Mouse (Mus musculus) neural tube, embryonic 11.5 days (tissue): ENCODE results near the gene Grid1. TPM values are rescaled to one million over a fixed set of nuclear protein-coding genes. Genes with fewer than 3 reads are reported as not detected.

Experiments
- ATAC-seq: fragments of 200-750 bp; cut with Nextera tagmentation; 2 replicates; pipeline ENCODE4 v1.8.0; 2017; ENCODE audit warnings: moderate number of reproducible peaks, mild to moderate bottlenecking, moderate TSS enrichment, moderate library complexity; ENCODE audit not compliant: insufficient read depth, low FRiP score, low TSS enrichment
- DNase-seq: peaks from one replicate; pipeline ENCODE4 v3.0.0-alpha.2; 2015; ENCODE audit warnings: low spot score
- H3K27ac ChIP-seq: fragments of 300-500 bp; sonication (generic); 2 replicates; pipeline ENCODE4 v1.5.1; 2014; ENCODE audit warnings: low read depth, mild to moderate bottlenecking, low read length
- H3K27me3 ChIP-seq: fragments of 300-500 bp; sonication (generic); 2 replicates; pipeline ENCODE4 v1.6.1; 2014; ENCODE audit warnings: mild to moderate bottlenecking, low read length, mixed read lengths; ENCODE audit not compliant: control insufficient read depth, insufficient read depth
- H3K36me3 ChIP-seq: fragments of 300-500 bp; sonication (generic); 2 replicates; pipeline ENCODE4 v1.6.1; 2014; ENCODE audit warnings: mild to moderate bottlenecking, low read length, moderate library complexity, mixed read lengths; ENCODE audit not compliant: control insufficient read depth, insufficient read depth
- H3K4me1 ChIP-seq: fragments of 300-500 bp; sonication (generic); 2 replicates; pipeline ENCODE4 v1.6.1; 2014; ENCODE audit warnings: low read length, mixed read lengths; ENCODE audit not compliant: control insufficient read depth, insufficient read depth
- H3K4me2 ChIP-seq: fragments of 300-500 bp; sonication (generic); 2 replicates; pipeline ENCODE4 v1.6.1; 2014; ENCODE audit warnings: low read depth, mild to moderate bottlenecking, moderate library complexity
- H3K4me3 ChIP-seq: fragments of 300-500 bp; sonication (generic); 2 replicates; pipeline ENCODE4 v1.5.1; 2014; ENCODE audit warnings: low read depth, low read length
- H3K9ac ChIP-seq: fragments of 300-500 bp; sonication (generic); 2 replicates; pipeline ENCODE4 v1.6.1; 2014; ENCODE audit warnings: mild to moderate bottlenecking, low read length
- H3K9me3 ChIP-seq: fragments of 300-500 bp; sonication (generic); 2 replicates; pipeline ENCODE4 v1.6.1; 2016; ENCODE audit warnings: low read length; ENCODE audit not compliant: control insufficient read depth
- WGBS: fragments of 180-500 bp; shearing (Covaris S2); extraction: QIAGEN DNeasy Blood & Tissue Kit; methylation state at CpG from one replicate; pipeline ENCODE4 v1.1.7; 2014; 5-methylcytosine and 5-hydroxymethylcytosine counted together
- polyA plus RNA-seq: library from polyadenylated mRNA; unstranded; fragments of >200 nt; fragmentation: Nextera tagmentation; extraction: Ambion mirVana; gene quantifications from 2 replicates; pipeline ENCODE4 v1.2.1, GENCODE M21; 2014

The Grid1 gene
- polyA plus RNA-seq, 1 experiment from 2014 or later = 1.7 TPM

- WGBS = 74% methylated on average over 3 of the region's 3 CpGs
- Histone ChIP-seq H3K9me3 (no peaks in the 10 kb centered on the region), H3K9ac (no peak overlapping the region), H3K4me2 (no peak overlapping the region), H3K27ac (no peak overlapping the region), H3K27me3 (no peaks in the 10 kb centered on the region), H3K36me3 (no peaks in the 10 kb centered on the region), H3K4me3 (no peak overlapping the region), H3K4me1 (no peaks in the 10 kb centered on the region)
- DNase-seq = no peak
- no peak for ATAC-seq
Observed at GRCm38 (mm10) chr14:35153701-35154277, 333.9 kb downstream of the Grid1 start.

DNA sequence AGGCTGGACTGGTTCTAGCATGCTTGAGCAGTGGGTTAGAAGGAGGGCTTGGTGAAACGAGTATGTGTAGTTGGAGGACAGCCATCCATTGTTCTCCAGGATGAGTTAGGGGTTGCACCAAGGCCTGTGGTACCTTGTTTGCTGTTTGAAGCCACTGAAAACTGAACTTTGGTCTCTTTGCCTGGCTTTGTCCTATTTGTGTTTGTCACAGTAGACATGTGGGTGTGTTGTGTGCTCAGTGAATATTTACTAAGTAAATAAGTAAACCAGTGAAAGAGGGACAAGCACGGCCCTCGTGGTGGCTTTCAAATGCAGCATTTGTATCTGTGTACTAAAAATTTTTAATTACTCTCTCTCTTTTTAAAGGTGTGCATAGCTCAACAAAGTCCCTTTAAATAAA, 334.5 kb downstream of the Grid1 start:
- H3K4me1 ChIP-seq = no peaks in the 10 kb centered on the region
- H3K4me2 ChIP-seq = no peak overlapping the region
- no peak for ATAC-seq
- H3K27me3 ChIP-seq = no peaks in the 10 kb centered on the region
- H3K36me3 ChIP-seq = no peaks in the 10 kb centered on the region
- H3K27ac ChIP-seq = no peak overlapping the region
- DNase-seq = no peak
- no peak overlapping the region for H3K9ac ChIP-seq
- H3K9me3 ChIP-seq = no peaks in the 10 kb centered on the region
- H3K4me3 ChIP-seq = no peak overlapping the region
- 56% methylated on average over 3 of the region's 3 CpGs for WGBS

DNA sequence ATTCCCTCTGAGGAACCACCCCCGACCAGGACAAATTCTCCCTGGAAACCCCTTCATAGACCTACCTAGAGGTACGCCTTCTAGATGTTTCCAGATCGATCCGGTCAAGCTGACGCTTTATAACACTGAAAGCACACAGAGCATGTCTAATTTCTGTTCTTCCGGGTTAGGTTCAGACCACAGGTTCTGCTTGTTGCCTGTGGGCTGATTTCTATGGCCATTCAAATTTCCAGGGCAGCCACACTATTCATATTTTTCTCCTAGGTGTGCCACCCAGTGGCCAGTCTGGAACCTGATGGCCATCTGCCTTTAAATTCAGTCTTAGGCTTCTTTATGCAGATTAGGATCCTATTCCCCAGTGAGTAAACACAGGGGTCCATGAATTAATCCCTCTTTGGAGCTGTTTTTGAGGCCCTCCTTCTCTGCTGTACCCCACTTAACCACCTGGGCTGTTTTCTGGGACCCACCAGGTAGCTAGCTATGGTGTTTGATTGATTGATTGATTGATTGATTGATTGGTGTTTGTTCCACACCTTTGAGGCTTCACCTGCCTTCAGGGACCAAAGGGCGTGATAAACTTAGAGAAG, 337.3 kb downstream of the Grid1 start:
- Histone ChIP-seq H3K4me1 (no peaks in the 10 kb centered on the region), H3K4me2 (no peak overlapping the region), H3K36me3 (no peaks in the 10 kb centered on the region), H3K9me3 (no peaks in the 10 kb centered on the region), H3K27me3 (no peaks in the 10 kb centered on the region), H3K9ac (no peak overlapping the region), H3K27ac (no peak overlapping the region), H3K4me3 (no peak overlapping the region)
- WGBS = 89% methylated on average over 7 of the region's 7 CpGs
- DNase-seq (peak; percentile 14), ATAC-seq (no peak)

DNA sequence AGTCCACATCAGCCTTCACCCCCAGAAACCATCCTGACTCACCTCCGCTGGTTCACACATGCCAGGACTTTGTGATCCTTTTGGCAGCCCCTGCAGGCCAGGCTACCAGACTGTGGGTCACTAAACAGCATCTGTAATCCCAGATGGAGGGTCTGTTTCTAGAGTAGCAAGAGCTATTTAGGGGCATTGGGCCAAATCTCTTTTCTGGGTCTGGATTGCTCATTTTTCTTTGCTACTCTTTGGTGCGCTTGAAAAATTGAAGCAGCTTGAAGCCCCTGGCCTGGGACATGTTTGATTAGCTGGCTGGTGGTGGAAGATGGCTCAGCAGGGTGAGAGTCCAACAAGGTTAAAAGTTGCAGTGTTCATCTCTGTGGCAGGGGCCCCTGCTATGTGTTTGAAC, 339.4 kb downstream of the Grid1 start:
- H3K4me2 ChIP-seq = no peak overlapping the region
- H3K4me3 ChIP-seq = no peak overlapping the region
- no peak for ATAC-seq
- 73% methylated on average over 2 of the region's 2 CpGs for WGBS
- H3K4me1 ChIP-seq = no peaks in the 10 kb centered on the region
- H3K9me3 ChIP-seq = no peaks in the 10 kb centered on the region
- H3K9ac ChIP-seq = no peak overlapping the region
- H3K27me3 ChIP-seq = no peaks in the 10 kb centered on the region
- H3K36me3 ChIP-seq = no peaks in the 10 kb centered on the region
- no peak overlapping the region for H3K27ac ChIP-seq
- peak; percentile 13 for DNase-seq

- Histone ChIP-seq H3K4me1 (no peaks in the 10 kb centered on the region), H3K9me3 (no peaks in the 10 kb centered on the region), H3K4me2 (no peak overlapping the region), H3K27ac (no peak overlapping the region), H3K9ac (no peak overlapping the region), H3K27me3 (no peaks in the 10 kb centered on the region), H3K36me3 (no peaks in the 10 kb centered on the region), H3K4me3 (no peak overlapping the region)
- WGBS = 75% methylated on average over 2 of the region's 2 CpGs
- DNase-seq = no peak
- ATAC-seq = no peak
Observed at GRCm38 (mm10) chr14:35167451-35167850, 347.5 kb downstream of the Grid1 start.

- no peak overlapping the region for H3K4me3 ChIP-seq
- WGBS = 79% methylated on average over 1 of the region's 1 CpGs
- H3K36me3 ChIP-seq = no peaks in the 10 kb centered on the region
- no peak overlapping the region for H3K27ac ChIP-seq
- H3K9me3 ChIP-seq = no peaks in the 10 kb centered on the region
- H3K4me1 ChIP-seq = no peaks in the 10 kb centered on the region
- ATAC-seq (no peak), DNase-seq (no peak)
- H3K9ac ChIP-seq = no peak overlapping the region
- no peaks in the 10 kb centered on the region for H3K27me3 ChIP-seq
- H3K4me2 ChIP-seq = no peak overlapping the region
Observed at GRCm38 (mm10) chr14:35173861-35174260, 354.0 kb downstream of the Grid1 start.

GRCm38 (mm10) chr14:35176021-35176420, 356.1 kb downstream of the Grid1 start:
- ATAC-seq = no peak

GRCm38 (mm10) chr14:35179076-35179475, 359.2 kb downstream of the Grid1 start:
- DNase-seq = no peak
- Histone ChIP-seq H3K9ac (no peak overlapping the region), H3K4me3 (no peak overlapping the region), H3K4me1 (no peaks in the 10 kb centered on the region), H3K27ac (no peak overlapping the region), H3K9me3 (no peaks in the 10 kb centered on the region), H3K4me2 (no peak overlapping the region), H3K27me3 (no peaks in the 10 kb centered on the region), H3K36me3 (no peaks in the 10 kb centered on the region)
- no peak for ATAC-seq

More at GRCm38 (mm10) chr14:35176021-35176420, 356.1 kb downstream of the Grid1 start:
- WGBS = 95% methylated on average over 3 of the region's 3 CpGs
- no peaks in the 10 kb centered on the region for H3K36me3 ChIP-seq
- no peaks in the 10 kb centered on the region for H3K4me1 ChIP-seq
- H3K9ac ChIP-seq = no peak overlapping the region
- H3K4me2 ChIP-seq = no peak overlapping the region
- no peaks in the 10 kb centered on the region for H3K9me3 ChIP-seq
- H3K27ac ChIP-seq = no peak overlapping the region
- H3K4me3 ChIP-seq = no peak overlapping the region
- DNase-seq = no peak
- H3K27me3 ChIP-seq = no peaks in the 10 kb centered on the region

- no peak overlapping the region for H3K27ac ChIP-seq
- no peak overlapping the region for H3K4me3 ChIP-seq
- H3K9ac ChIP-seq = no peak overlapping the region
- WGBS = 93% methylated on average over 1 of the region's 1 CpGs
- H3K27me3 ChIP-seq = no peaks in the 10 kb centered on the region
- no peak overlapping the region for H3K4me2 ChIP-seq
- H3K36me3 ChIP-seq = no peaks in the 10 kb centered on the region
- no peak for ATAC-seq
- H3K4me1 ChIP-seq = no peaks in the 10 kb centered on the region
- no peak for DNase-seq
- no peaks in the 10 kb centered on the region for H3K9me3 ChIP-seq
Observed at GRCm38 (mm10) chr14:35185399-35185798, 365.5 kb downstream of the Grid1 start.
